Mouse (Mus musculus): Measurements from ENCODE around the gene 1700001O22Rik.

The 1700001O22Rik gene

DNA sequence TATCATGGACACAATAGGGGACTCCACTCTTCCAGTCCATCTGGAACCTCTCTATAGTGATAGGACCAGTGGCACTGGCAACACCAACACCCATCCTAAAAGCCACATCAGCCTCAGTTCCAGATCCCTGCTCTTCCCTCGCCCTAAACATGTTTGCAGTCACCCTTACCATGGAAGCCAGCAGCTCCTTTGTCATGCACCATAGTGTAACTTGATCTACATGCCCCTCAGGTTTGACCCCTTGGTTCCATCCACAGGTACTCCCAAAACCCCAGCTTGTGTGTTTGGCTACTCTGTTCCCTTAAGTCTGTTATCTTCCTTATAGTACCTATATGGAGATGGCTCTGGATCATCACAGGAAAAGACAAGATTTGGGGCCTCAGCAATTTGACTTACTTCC, 12.9 kb upstream of the 1700001O22Rik start:
- no peak for DNase-seq (ENCODE audit: low spot score in 2 of 2)

DNA sequence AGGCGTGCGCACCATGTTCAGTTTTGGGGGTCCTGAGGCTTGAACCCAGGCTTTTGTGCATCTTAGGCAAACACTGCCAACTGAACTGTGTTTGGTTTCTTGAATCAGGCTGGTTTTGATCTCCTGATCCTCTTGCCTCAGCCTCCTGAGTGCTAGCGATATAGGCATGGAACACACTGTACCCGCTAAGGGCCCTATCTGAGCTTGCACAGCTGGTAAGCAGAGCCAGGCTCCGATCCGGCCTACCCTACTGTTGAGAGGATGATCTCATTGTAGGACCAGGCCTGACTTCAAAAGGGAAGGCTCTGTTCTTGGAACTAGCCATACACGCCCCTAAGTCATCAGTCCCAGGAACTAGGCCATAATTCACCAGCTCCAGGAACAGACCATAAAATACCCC, 7.1 kb upstream of the 1700001O22Rik start:
- DNase-seq (ENCODE audit: low spot score in 2 of 2) = no peak

DNA sequence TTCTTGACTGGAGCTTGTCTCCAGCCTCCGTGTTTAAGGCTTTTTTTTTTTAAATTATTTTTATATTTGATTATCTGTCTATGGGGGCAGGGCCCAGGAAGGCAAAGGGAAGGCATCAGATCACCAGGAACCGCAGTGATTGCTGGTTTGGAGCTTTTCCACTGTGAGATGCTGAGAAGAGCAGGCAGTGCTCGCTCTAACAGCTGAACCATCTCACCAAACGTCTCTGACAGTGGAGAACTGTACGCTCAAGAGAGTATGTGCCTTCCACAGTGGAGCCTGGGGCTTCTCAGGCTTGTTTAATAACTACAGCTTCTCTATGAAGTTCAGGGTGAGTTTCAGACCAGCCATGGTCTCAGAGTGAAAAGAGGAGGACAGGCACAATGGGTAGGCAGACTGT, 6.0 kb upstream of the 1700001O22Rik start:
- no peak for DNase-seq (ENCODE audit: low spot score in 2 of 2)

DNA sequence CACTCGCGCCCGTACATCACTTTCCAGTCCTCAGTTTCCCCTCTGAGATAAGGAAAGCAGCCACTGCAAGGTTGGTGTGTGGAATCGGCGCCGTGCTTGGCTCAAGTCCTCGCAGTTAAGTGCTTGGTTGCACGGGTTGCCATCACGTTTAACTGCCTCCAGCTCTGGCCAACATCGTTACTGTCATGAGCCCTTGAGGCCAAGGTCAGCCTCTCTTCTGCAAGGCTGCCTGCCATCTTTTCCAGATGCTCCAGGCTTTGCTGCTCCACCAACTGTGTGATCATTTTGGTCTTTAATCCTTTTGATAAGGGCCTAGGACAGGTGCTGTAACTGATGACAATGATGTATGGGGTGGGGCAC, 4.8 kb upstream of the 1700001O22Rik start:
- no peak for DNase-seq (ENCODE audit: low spot score in 2 of 2)

DNA sequence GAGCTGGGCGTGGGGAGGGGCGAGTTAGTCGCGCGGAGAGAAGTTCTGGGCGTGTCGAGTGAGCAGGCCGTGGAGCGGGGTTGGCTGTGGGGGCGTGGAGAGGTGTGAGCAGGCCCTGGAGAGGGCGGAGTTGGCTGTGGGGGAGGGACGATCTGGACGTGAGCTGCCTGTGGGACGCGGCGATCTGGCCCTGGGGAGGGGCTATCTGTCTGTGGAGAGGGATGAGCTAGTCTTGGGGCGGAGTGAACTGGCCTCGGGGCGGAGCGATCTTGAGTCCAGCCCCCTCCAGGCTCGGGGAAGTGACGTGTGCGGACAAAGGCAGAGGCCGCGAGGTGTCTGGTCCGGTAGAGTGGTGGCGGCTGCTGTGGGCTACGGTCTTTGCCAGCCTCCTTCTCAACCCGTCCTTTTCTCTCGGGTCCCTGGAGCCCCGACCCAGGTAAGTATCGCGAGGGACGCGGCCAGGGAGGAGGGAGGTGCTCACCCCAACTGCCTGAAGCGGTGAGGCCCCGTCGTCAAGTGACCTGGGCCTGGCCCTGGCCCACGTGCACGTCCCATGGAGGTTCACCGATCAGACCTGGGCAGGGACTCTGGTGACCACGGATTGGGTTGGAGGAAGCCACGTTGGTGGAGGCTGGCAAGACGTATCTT, 4.3 kb upstream of the 1700001O22Rik start, which contains the start of gene Ntmt1:
Ntmt1 (plus strand) TSS at position 179 of the 648 bp plus-strand sequence.
- DNase-seq (ENCODE audit: low spot score in 2 of 2) = peak; percentile 100

DNA sequence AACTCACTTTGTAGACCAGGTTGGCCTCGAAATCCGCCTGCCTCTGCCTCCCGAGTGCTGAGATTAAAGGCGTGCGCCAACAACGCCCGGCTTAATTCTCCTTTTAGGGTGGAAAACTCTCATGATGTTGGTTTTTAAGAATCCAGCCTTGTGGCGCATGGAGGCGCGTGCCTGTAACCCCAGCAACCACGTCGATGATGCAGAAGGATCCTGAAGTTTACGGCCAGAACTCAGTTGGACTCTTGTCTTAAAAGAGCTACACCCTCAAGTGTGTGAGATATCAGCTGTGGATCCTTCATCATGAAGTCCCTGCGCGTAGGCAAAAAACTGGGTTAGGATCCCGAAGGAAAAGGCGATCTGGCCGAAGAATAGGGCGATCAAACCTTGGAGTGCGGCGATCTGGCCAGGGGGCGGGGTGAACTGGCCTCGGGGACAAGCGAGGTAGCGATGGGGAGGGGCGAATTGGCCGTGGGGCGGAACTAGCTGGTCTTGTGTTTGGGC, 3.7 kb upstream of the 1700001O22Rik start:
- no peak for DNase-seq (ENCODE audit: low spot score in 2 of 2)

GRCm38 (mm10) chr2:30805983-30806382, 2.5 kb upstream of the 1700001O22Rik start:
- no peak for DNase-seq (ENCODE audit: low spot score in 2 of 2)

DNA sequence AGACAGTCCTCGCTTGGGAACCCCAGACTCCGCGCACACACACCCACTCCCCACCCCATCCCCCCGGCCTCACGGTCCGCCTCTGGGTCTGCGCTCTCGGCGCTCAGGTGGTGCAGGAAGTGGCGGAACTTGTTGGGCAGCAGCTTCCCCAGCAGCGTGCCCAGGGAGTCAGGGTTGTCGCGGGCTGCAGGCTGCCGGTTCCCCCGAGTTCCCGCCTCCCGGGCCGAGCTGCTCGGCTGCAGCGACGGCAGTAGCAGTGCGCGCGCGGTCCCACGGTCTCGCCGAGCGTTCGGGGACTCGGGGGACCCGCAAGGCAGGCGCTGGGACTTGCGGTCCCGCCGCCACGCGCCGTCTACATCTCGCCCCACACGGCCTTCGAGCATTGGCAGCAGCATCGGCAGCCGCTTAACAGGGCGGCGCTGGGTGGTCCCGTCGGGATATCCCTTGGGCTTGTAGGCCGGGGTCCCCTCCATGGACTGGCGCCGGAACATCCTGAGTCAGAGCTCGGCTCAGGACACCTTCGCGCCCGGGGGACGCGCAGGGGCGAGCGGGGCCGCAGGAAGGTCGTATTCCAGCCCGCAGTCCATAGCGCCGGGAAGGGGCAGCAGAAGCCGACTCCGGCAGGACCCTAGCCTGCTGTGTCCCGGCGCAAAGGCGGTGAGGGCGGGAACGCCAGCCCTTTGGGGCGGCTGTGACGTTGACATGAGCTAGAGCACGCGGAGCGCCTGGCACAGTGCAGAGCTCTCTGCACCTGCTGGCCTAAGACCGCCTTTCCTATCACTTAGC, 2.2 kb downstream of the 1700001O22Rik start:
- no peak for DNase-seq (ENCODE audit: low spot score in 2 of 2)

GRCm38 (mm10) chr2:30800671-30801066, 2.8 kb downstream of the 1700001O22Rik start:
- DNase-seq (ENCODE audit: low spot score in 2 of 2) = no peak

DNA sequence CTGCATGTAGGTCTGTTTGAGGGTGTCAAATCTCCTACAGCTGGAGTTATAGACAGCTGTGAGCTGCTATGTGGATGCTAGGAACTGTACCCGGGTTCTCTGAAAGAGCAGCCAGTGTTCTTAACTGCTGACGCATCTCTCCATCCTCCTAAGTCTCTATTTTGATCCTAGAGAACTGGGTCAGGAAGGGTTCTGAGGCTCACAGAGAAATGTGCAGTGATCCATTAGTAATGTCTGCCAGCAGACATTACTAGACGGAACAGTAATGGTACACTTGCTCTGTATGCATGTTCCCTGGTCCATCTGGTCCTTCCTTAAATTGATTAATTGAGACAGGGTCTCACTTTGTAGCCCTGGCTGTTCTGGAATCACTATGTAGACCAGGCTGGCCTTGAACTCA, 4.0 kb downstream of the 1700001O22Rik start:
- no peak for DNase-seq (ENCODE audit: low spot score in 2 of 2)

GRCm38 (mm10) chr2:30796382-30796781, 7.1 kb downstream of the 1700001O22Rik start:
- DNase-seq (ENCODE audit: low spot score in 2 of 2) = peak; percentile 63 to 75

- DNase-seq (ENCODE audit: low spot score in 2 of 2) = no peak
Observed at GRCm38 (mm10) chr2:30795889-30796275, 7.6 kb downstream of the 1700001O22Rik start.

DNA sequence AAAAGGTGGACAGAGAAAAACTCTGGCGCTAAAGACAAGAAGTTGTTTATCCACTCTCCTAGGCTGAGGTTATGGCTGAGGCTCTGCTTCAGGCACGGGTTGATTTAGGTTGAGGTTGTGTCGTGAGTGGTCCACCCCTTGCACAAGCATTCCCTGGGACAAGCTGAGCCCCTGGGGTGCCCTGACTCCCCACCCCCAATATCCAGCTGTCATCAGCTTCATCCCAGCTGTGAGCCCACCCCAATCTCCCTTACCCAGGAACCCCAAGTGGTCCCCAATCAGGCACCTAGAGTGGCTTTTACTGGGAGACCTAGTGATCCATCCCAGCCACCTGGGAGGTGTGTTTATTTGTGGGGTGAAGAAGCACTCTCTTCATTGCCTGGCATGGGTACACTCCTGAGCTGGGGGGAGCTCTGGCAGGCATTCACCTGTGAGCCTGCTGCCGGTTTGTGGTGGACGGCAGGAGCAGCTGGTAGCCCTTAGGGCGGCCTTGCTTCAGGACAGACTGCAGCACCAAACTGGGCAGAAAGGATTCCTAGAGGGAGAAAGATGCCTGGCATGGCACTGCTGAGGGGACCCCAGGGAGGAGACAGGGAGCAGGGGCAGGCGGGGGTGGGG, 8.1 kb downstream of the 1700001O22Rik start:
- DNase-seq (ENCODE audit: low spot score in 2 of 2) = no peak

DNA sequence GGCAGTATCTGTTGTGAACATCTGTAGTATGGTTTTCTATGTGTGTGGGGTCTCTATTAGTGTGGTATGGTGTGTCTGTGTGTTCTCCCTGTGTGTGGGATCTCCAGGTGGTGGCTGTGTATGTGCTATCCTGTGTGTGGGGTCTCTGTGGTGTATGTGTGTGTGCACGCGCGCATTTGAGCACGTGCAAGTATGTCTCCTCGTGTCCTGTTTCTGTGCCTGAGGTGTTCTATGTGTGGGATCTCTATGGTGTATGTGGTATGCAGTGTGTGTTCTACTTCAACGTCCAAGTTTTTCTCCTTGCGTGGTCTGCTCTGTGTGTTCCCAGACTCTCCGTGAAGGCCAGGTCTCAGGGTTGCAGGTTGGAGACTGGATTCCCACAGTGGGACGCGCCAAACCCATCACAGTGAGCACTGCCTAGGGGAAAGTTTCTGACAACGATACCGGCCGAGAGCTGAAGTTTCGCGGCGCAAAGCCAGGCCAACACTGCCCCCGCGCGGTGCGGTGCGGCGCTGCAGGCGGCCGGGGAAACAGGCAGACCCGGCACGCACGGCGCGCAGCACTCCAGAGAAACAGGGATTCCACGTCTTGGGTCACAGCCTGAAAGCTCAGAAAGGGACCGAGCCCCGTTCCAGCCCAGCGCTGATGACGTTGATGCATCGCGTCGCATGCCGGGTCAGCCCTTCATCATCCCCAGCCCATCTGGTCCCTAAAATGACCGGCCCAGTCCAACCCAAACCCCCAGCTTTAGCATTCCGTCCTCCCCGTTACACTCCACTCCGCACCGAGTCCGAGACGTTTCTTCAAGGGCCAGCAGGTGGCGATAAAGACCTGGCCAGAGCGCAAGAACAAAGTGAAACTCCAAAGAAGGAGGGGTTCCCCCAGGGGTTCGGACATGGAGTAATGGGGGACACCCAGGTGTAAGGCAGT, 9.0 kb downstream of the 1700001O22Rik start:
- peak; percentile 93 to 96 for DNase-seq (ENCODE audit: low spot score in 2 of 2)

- no peak for DNase-seq (ENCODE audit: low spot score in 2 of 2)
Observed at GRCm38 (mm10) chr2:30792061-30792460, 11.4 kb downstream of the 1700001O22Rik start.

DNA sequence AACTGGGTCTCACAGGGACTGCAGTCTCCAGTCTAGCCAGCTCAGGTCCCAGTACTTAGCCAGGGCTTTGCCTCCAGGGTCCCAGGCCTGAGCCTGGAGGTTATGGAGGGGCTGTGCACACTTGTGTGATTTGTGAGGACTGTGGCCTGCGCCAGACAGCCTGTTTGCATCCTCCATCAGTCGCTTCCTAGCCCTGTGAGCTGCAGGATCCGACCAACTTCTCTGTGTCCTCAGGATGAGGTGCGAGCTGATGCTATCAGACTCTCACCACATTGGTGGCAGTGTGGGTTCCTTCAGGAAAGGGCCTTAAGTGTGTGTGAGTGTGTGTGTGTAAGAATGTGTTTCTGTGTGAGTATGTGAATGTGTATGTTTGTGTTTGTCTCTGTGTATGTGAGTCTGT, 16.0 kb downstream of the 1700001O22Rik start:
- DNase-seq (ENCODE audit: low spot score in 2 of 2) = no peak

DNA sequence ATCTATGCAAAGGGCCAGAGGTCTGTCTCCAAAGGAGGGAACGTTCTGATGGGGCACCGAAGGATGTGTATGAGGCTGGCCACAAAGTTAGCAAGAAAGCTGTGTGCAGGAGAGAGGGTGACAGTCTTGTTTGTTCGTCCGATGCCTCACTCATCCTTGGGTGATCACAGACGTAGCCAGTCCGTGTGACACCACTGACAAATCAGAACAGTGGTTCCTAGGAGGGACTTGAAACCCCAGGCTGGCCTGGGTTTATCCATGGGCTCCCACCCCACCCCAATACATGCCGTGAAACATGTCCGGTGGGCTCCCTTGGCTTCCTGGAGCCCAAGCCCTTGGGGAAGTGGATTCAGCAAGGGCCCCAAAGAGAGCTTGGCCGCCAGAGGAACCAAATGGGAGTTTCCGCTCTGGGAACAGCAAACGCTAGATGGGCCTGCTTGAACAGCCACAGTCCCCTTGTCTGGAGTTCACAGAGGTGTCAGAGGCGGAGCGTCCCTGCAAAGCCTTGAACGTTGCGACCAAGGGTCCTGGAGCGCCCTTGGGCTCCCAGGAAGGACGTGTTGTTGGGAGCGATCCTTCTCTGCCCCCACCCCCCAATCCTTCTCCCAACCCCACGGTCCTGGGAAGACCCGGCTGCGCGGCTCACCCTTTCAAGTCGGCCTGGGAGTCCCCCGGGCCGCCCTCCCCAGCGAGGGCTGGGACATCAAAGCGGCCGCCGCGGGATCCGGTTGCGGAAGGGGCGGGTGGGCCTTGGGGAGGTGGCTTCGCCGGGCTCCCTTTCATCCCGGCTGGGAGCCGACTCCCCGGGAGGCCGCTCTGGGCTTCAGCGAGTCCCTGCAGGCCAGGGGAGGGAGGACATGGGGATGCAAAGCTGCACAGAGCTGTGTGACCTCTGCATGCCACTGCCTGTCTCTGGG, 19.1 kb downstream of the 1700001O22Rik start:
- peak; percentile 64 to 81 for DNase-seq (ENCODE audit: low spot score in 2 of 2)

DNA sequence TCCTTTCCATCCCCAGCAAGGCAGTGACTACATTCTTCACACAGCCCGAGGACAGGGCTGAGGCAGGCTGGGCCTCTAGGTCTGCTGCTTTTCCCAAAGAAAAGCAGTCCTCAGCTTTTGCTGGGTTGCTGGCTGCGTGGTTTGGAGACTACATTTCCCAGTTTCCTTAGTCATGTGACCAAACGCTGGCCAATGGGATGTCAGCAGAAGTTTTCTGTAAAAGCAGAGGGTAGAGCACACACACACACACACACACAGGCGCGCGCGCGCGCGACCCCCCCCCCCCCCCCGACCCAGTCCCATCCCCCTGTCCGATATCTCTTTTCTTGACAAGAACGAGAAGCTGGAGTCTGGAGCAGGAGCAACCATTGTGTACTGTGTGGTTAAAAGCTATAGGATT, 20.1 kb downstream of the 1700001O22Rik start:
- peak in 1 of 2 experiments; percentile 54 for DNase-seq (ENCODE audit: low spot score in 2 of 2)

DNA sequence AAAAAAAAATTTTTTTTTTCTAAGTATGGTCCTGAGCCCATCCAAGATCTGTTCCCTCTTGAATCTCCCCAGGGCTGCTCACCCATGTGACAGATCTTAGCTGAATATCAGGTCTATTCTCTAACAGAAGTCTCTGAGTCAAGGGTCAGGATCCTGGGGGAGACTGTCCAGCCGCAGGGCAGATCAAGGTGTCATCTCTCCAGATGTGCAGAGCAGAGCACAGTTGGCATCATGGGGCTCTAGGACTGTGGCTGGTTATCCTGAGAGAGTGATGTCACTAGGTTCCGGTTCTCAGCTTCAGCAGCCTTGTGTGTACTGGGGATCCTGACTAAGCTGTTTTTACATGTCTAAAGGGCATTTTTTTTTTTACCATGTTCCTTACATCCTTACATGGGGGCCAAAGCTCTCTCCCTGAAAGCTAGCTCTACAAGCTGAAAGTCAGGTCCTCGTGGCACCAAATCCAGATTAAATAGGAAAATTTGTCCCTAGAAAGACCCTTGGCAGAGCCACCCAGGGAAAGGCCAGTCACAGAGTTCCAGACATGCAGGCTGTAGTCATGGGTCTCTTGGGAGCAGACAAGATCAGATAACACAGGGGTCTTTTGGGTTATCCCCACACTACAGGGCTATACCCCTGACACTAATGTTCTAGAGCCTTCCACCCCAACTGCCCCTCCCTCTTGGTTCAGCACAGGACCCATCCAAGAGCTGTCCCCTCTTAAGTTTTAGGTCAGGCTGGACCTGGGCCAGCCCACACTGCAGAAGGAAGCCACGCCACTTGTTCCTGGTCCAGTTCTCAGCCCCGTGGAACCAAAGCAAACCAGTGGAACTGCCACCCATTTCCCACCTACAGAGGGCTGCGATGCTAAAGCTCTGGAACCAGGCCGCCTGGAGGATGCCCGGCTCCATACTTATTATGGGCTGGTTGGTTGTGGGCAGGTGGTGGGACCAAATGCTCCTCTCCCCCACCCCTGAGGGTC, 20.9 kb downstream of the 1700001O22Rik start:
- DNase-seq (ENCODE audit: low spot score in 2 of 2) = no peak
